22 mouse cellular contexts compared by ENCODE assay signal in genomic region chr16:50944091-50944490, GRCm38 (mm10).
DNase-seq lines count a peak whose midpoint lies in the region; TF ChIP-seq lines count a peak whose summit lies in the region.
"Had no signal": no experiment of that assay in that cellular context is flagged by ENCODE, and none has a peak within 500 bp of the region (broad histone marks: within the 10 kb centered on the region; RNA-seq: fewer than 3 reads in every experiment).

No protein-coding gene starts in this region.

- no peak for TF ChIP-seq CTCF in ES-Bruce4 (IDR thresholded peaks at IDR 0.05; ENCODE audit: low read depth, low read length)

- DNase-seq in ES-E14 (ENCODE audit: low read depth, low spot score), result no peak
- DNase-seq in ZHBTc4 (ENCODE audit: low read depth, low spot score), result peak; percentile 59
- no peak for DNase-seq in adrenal gland, postnatal 36 days
- no peak for DNase-seq in c-Kit-positive CD71-positive TER-119-positive erythroid progenitor cells, embryonic 14.5 days (ENCODE audit: low spot score)
- DNase-seq: adrenal gland, adult 2 months; adrenal gland, postnatal 10 days; adrenal gland, postnatal 25 days; B cell, adult 2 months; cerebellum, adult 11 months; cerebellum, adult 18-20 months; cerebellum, adult 8-10 months; cerebellum, adult 9-11 months; cerebellum, postnatal 14 days; cerebellum, postnatal 36 days; embryo, embryonic 11 days had no signal

- 0 out of 2 replicates have a peak, but pooled peaks cover 2% of the 10 kb centered on the region for H3K9me3 ChIP-seq in ES-Bruce4 (replicated peaks; ENCODE audit: control insufficient read depth, insufficient read depth, low read length, poor library complexity, severe bottlenecking)
- H3K9me3 ChIP-seq in ES-E14 (ENCODE audit: control insufficient read depth, insufficient read depth, low read depth, low read length), result no peaks in the 10 kb centered on the region
- H3K9me3 ChIP-seq: embryonic facial prominence, embryonic 13.5 days; embryonic facial prominence, embryonic 15.5 days; forebrain, embryonic 10.5 days; forebrain, embryonic 12.5 days had no signal

- TF ChIP-seq EP300 in ES-Bruce4 (IDR thresholded peaks at IDR 0.05; ENCODE audit: insufficient read depth, low read depth, low read length), result no peak

- H3K4me3 ChIP-seq in ES-Bruce4 (ENCODE audit: low read depth, low read length) (no peak overlapping the region), ES-E14 (ENCODE audit: insufficient read depth in 1 of 2, low read depth in 1 of 2, low read length in 2 of 2, poor library complexity in 1 of 2, severe bottlenecking in 1 of 2) (no peak overlapping the region)
- H3K4me3 ChIP-seq: embryonic facial prominence, embryonic 13.5 days; embryonic facial prominence, embryonic 15.5 days; erythroblast, embryonic 14.5 days; forebrain, embryonic 10.5 days; forebrain, embryonic 12.5 days had no signal

- H3K27me3 ChIP-seq in ES-Bruce4 (ENCODE audit: control insufficient read depth, insufficient read depth, low read length, poor library complexity, severe bottlenecking), result no peaks in the 10 kb centered on the region
- H3K27me3 ChIP-seq: CH12.LX; embryonic facial prominence, embryonic 13.5 days; embryonic facial prominence, embryonic 15.5 days; forebrain, embryonic 12.5 days had no signal

- no peak for TF ChIP-seq POLR2A in ES-Bruce4 (IDR thresholded peaks at IDR 0.05; ENCODE audit: insufficient read depth, low read length)

- H3K27ac ChIP-seq in ES-Bruce4 (ENCODE audit: insufficient read depth, low read length) (peak overlapping the region; percentile 95), ES-E14 (ENCODE audit: insufficient read depth, low read depth, low read length, poor library complexity, severe bottlenecking) (peak overlapping the region; percentile 50; the same call in 1 of the 2 replicates)
- H3K27ac ChIP-seq: embryonic facial prominence, embryonic 13.5 days; embryonic facial prominence, embryonic 15.5 days; forebrain, embryonic 10.5 days; forebrain, embryonic 12.5 days had no signal

- in situ Hi-C loops in ES-E14 (cut with MboI; ENCODE audit: low sequenced_read_pairs in 2 of 2, unreplicated experiment in 2 of 2), result no loop called here

- H3K4me1 ChIP-seq in ES-Bruce4 (ENCODE audit: control insufficient read depth, insufficient read depth, low read length), result peaks cover 4% of the 10 kb centered on the region
- H3K4me1 ChIP-seq in ES-E14 (ENCODE audit: control insufficient read depth in 2 of 2, insufficient read depth in 2 of 2, low read length in 2 of 2, poor library complexity in 1 of 2), result no peaks in the 10 kb centered on the region; a peak in 1 of 4 replicates
- H3K4me1 ChIP-seq: embryonic facial prominence, embryonic 13.5 days; embryonic facial prominence, embryonic 15.5 days; forebrain, embryonic 12.5 days had no signal

- H3K9ac ChIP-seq in ES-Bruce4 (ENCODE audit: low read depth, poor library complexity, severe bottlenecking) (no peak overlapping the region), ES-E14 (ENCODE audit: insufficient read depth, low read depth, low read length, poor library complexity, severe bottlenecking) (no peak overlapping the region)
- H3K9ac ChIP-seq: embryonic facial prominence, embryonic 13.5 days; embryonic facial prominence, embryonic 15.5 days; forebrain, embryonic 12.5 days had no signal

- H3K36me3 ChIP-seq in ES-Bruce4 (ENCODE audit: control insufficient read depth, insufficient read depth, low read length, poor library complexity, severe bottlenecking) (no peaks in the 10 kb centered on the region), ES-E14 (ENCODE audit: control insufficient read depth, insufficient read depth, low read length, poor library complexity, severe bottlenecking) (no peaks in the 10 kb centered on the region)
- H3K36me3 ChIP-seq: embryonic facial prominence, embryonic 13.5 days; embryonic facial prominence, embryonic 15.5 days; forebrain, embryonic 10.5 days; forebrain, embryonic 12.5 days had no signal

TF ChIP-seq in ES-E14, 5 proteins besides CTCF, POLR2A, EP300 and RAD21:
- TF ChIP-seq ZNF384 (IDR thresholded peaks at IDR 0.05; ENCODE audit: low read depth, low read length) (no peak), HCFC1 (IDR thresholded peaks at IDR 0.05; ENCODE audit: borderline replicate concordance, insufficient read depth, low read length) (no peak), ZC3H11A (IDR thresholded peaks at IDR 0.05; ENCODE audit: borderline replicate concordance, low read depth, low read length) (no peak), MAFK (IDR thresholded peaks at IDR 0.05; ENCODE audit: insufficient read depth, low read depth, low read length) (no peak), CHD2 (IDR thresholded peaks at IDR 0.05; ENCODE audit: low read depth, low read length) (no peak)
